In genomic region chr19:46696482-46696881, GRCm38 (mm10) we compare ENCODE assay signal across 37 mouse cellular contexts. TPM values are rescaled to one million over a fixed set of nuclear protein-coding genes. Genes with fewer than 3 reads are reported as not detected.
"Had no signal": no experiment of that assay in that cellular context is flagged by ENCODE, and none has a peak within 500 bp of the region (broad histone marks: within the 10 kb centered on the region; RNA-seq: fewer than 3 reads in every experiment).

No protein-coding gene starts in this region.

- H3K4me1 ChIP-seq: embryonic facial prominence, embryonic 12.5 days; embryonic facial prominence, embryonic 15.5 days; forebrain, embryonic 12.5 days; forebrain, embryonic 13.5 days; forebrain, embryonic 15.5 days had no signal

- ATAC-seq: forebrain, embryonic 13.5 days; forebrain, embryonic 14.5 days; forebrain, embryonic 15.5 days; forebrain, embryonic 16.5 days; forebrain, postnatal 0 days had no signal

- H3K9me3 ChIP-seq: embryonic facial prominence, embryonic 12.5 days; embryonic facial prominence, embryonic 13.5 days; embryonic facial prominence, embryonic 15.5 days; forebrain, embryonic 10.5 days; forebrain, embryonic 12.5 days; forebrain, embryonic 13.5 days; forebrain, embryonic 15.5 days had no signal

- H3K36me3 ChIP-seq: forebrain, embryonic 12.5 days; forebrain, embryonic 15.5 days had no signal

- H3K27me3 ChIP-seq: embryonic facial prominence, embryonic 12.5 days; embryonic facial prominence, embryonic 13.5 days; embryonic facial prominence, embryonic 15.5 days; forebrain, embryonic 13.5 days; forebrain, embryonic 15.5 days had no signal

- DNase-seq: cerebellum, adult 2 months; cerebellum, adult 8-10 months; cerebellum, adult 9-10 months; cerebellum, adult 9-11 months; cerebellum, postnatal 14 days; cerebellum, postnatal 25 days; cerebellum, postnatal 36 days; embryo, embryonic 11 days; forebrain, postnatal 0 days; gastrocnemius, adult 2 months; gastrocnemius, postnatal 10 days; gastrocnemius, postnatal 14 days; gastrocnemius, postnatal 25 days; gastrocnemius, postnatal 36 days; heart, adult 11 months; heart, adult 18-20 months; heart, adult 2 months had no signal

- H3K9ac ChIP-seq: embryonic facial prominence, embryonic 12.5 days; embryonic facial prominence, embryonic 13.5 days; embryonic facial prominence, embryonic 15.5 days; forebrain, embryonic 12.5 days; forebrain, embryonic 13.5 days; forebrain, embryonic 15.5 days; forebrain, postnatal 0 days had no signal

- H3K27ac ChIP-seq: embryonic facial prominence, embryonic 12.5 days; embryonic facial prominence, embryonic 13.5 days; embryonic facial prominence, embryonic 15.5 days; forebrain, embryonic 10.5 days; forebrain, embryonic 12.5 days; forebrain, embryonic 13.5 days; forebrain, embryonic 15.5 days; gastrocnemius, adult 2 months; heart, adult 2 months had no signal

- H3K4me3 ChIP-seq: embryonic facial prominence, embryonic 12.5 days; embryonic facial prominence, embryonic 13.5 days; embryonic facial prominence, embryonic 15.5 days; erythroblast, embryonic 14.5 days; forebrain, embryonic 10.5 days; forebrain, embryonic 12.5 days; forebrain, embryonic 13.5 days; forebrain, embryonic 15.5 days; gastrocnemius, adult 2 months; heart, adult 2 months had no signal

- H3K4me2 ChIP-seq: embryonic facial prominence, embryonic 12.5 days; embryonic facial prominence, embryonic 13.5 days; embryonic facial prominence, embryonic 15.5 days; forebrain, embryonic 12.5 days; forebrain, embryonic 13.5 days; forebrain, embryonic 15.5 days had no signal

RNA-seq across cellular contexts. Expression of gene Cyp17a1, which starts 23.5 kb away (rescaled TPM):
- total RNA-seq: common myeloid progenitor, adult 5-6 weeks; forebrain, postnatal 0 days; gastrocnemius, adult 18-20 months; gastrocnemius, adult 2 months; gastrocnemius, adult 8-10 months; gastrocnemius, postnatal 10 days; gastrocnemius, postnatal 14 days; gastrocnemius, postnatal 25 days; gastrocnemius, postnatal 36 days; gastrocnemius, postnatal 4 days; granulocyte monocyte progenitor cell, adult 5-6 weeks; heart, adult 18-20 months; heart, adult 2 months; heart, adult 8-10 months had no signal
- polyA plus RNA-seq: cortical plate, adult 2 months; embryonic facial prominence, embryonic 11.5 days; embryonic facial prominence, embryonic 13.5 days; erythroblast, embryonic 14.5 days; forebrain, embryonic 10.5 days; forebrain, embryonic 11.5 days; forebrain, embryonic 12.5 days; forebrain, embryonic 13.5 days; forebrain, embryonic 14.5 days; forebrain, embryonic 15.5 days; forebrain, postnatal 0 days; frontal cortex, adult 2 months had no signal
